Mouse (Mus musculus): ENCODE measurements at regions not wholly inside any gene's neighbourhood (a gene's known extent, or its start where the extent isn't known, plus 50 kb on each side); places are given as distances from the start of the nearest gene placed in this dataset.

DNA sequence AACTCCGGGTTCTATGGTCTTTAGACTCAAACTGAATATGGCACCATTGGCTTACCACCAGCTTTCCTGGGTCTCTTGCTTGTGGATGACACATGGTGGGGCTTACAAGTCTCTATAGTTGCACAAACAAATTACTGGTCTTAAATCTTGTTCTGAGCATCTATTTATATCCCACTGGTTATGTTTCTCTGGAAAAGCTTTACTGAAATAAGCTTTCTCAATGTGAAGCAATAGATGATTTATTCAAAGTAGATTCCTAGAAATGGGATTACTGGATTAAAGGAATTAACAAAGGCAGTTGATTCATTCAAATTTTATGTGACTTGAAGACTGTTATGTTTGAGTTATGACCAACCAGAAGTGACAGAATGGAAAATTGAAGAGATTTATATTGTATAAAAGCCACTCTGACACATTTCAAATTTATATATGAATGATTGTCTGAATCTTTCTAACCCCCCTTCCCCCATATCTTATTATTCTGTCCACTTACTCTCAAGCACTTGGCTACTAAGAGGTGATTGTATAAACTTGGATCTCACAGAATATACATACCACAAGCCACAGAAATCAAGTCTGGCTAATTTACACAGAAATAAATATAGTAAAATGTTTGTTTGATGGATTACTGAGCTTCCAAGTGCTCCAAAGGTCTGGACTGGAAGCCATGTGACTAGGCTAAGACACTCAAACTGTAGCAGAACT lies 113.4 kb upstream of the C1qtnf3 start:
- DNase-seq (ENCODE audit: low spot score in 2 of 2): no peak

GRCm38 (mm10) chr15:10840621-10841034 lies 111.5 kb upstream of the C1qtnf3 start:
- DNase-seq (ENCODE audit: low spot score in 2 of 2): peak; percentile 66 to 78

DNA sequence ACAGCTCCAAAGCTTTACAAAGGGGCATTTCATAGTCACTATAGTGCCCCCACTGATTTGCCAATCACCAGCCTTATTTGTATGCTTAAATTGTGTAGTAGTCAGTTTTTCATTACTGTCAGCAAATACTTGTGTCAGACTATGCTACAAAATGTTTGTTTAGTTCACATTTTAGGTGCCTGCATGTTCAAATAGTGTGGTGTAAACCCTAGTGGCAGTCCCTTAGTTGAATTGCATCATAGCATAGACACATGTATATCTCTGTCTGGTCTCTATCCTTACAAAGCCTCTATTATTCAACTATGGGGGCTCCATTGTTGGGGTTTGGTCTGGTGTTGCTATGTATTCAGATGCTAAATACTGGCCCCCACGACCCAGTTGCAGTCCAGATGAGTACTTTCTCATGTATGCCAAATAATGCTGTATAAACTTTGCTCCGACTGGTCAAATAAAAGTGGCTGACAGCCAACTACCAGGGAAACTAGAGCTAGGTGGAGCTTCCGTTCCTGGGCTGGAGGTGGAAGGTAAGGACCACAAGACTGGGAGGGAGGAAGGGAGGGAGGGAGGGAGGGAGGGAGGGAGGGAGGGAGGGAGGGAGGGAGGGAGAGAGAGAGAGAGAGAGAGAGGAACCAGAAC lies 109.0 kb upstream of the C1qtnf3 start:
- no peak for DNase-seq (ENCODE audit: low spot score in 2 of 2)

DNA sequence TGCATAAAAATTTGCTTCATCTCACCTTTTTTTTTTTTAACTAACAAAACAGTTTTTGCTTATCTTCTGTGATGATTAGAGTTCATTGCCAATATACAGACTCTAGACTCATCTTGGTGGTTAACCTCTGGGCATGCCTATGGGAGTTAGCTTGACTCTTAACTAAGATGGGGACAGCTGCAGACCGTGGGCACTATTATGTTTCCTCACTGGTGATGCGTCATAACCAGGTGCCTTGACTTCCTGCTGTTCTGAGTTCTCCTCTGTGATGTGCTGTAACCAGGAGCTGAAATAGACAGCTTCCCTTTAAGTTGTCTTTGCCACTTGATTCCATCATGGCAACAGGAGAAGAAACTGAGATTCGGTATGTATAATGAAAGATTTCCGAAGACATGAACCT lies 105.4 kb upstream of the C1qtnf3 start:
- DNase-seq (ENCODE audit: low spot score in 2 of 2): no peak

- no peak for DNase-seq (ENCODE audit: low spot score in 2 of 2)
Observed at GRCm38 (mm10) chr15:10864004-10864775, 87.9 kb upstream of the C1qtnf3 start.

DNA sequence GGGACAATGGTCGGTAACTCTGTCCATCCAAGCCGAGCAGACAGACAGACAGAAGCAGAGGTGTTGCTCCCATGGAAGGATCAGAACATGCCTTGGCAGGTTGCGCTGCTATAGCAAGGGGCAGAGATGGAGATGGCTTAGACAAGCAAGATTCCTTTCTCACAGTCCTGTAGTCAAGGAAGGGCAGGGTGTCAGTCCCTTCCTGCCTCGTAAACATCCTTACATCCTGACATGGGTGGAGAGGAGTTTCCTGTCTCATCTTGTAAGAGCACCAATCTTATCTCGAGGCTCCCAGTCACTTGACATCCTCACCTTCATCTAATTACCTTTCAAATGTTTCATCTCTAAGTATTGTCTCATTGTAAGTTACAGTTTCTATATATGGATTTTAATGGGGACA lies 87.0 kb upstream of the C1qtnf3 start:
- no peak for DNase-seq (ENCODE audit: low spot score in 2 of 2)

GRCm38 (mm10) chr15:10866794-10867193 lies 85.3 kb upstream of the C1qtnf3 start:
- DNase-seq (ENCODE audit: low spot score in 2 of 2): peak; percentile 17 to 26

- DNase-seq (ENCODE audit: low spot score in 2 of 2): peak; percentile 12 to 48
Observed at GRCm38 (mm10) chr15:10868115-10868514, 84.0 kb upstream of the C1qtnf3 start.

DNA sequence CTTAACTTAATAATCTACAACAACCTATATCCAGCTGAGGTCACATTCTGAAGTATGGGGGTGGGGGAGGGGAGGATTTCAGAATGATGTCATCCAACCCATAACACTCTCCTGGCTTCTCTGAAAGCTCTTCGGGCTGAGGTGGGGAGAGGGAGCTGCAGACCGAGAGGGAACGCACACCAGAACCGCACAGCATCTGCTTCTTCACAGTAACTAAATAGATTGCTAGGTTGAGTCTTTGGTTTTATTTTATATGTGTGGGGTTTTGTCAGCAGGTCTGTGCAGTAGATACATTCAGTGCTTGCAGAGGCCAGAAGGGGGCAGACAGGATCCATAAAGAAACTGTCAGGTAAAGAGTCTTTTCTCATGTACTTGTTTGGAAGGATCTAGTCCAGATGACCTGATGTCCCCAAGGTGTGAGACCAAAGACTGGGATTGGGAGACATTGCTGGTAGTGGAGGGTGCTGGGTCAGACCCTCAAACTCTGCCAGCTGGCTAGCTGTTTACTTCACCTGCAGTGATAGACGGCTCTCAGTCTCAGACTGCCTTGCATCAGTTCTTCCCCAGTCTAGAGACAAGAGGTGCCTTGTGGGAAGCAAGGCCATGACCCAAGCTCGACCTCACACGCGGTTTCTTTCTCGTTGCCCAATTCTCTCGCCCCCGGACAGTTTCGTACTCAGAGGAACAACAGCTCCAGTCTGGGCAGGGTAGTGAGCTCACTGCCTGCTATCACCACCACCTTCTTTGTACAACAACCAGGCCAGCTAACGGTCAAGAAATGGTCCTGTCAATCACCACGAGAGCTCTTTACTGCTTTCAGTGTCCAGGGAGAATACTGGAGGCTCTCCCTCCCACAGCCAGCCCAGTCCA lies 83.2 kb upstream of the C1qtnf3 start:
- DNase-seq (ENCODE audit: low spot score in 2 of 2): no peak

DNA sequence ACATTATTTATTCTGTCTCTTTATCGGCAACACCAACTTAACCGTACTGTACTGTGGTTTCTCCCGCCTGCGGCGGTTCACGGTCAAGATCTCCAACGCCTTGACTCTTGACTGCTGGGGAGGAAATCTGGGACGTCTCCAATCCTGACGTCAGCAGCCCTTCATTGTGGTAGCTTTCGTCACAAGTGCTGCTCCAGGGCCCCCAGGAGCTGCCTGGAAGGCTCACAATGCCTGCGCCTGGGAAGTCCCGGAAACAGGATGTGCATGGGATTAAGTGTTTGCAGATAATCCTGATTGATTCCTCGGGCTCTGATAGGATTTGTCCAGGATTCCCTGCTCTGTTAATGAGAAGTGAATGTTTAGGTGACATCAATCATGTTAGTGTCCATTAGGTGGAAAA lies 82.3 kb upstream of the C1qtnf3 start:
- no peak for DNase-seq (ENCODE audit: low spot score in 2 of 2)

- DNase-seq (ENCODE audit: low spot score in 2 of 2): peak in 1 of 2 experiments; percentile 15
Observed at GRCm38 (mm10) chr15:10872322-10872967, 79.7 kb upstream of the C1qtnf3 start.

- DNase-seq (ENCODE audit: low spot score in 2 of 2): no peak
Observed at GRCm38 (mm10) chr15:10876328-10876727, 75.8 kb upstream of the C1qtnf3 start.

DNA sequence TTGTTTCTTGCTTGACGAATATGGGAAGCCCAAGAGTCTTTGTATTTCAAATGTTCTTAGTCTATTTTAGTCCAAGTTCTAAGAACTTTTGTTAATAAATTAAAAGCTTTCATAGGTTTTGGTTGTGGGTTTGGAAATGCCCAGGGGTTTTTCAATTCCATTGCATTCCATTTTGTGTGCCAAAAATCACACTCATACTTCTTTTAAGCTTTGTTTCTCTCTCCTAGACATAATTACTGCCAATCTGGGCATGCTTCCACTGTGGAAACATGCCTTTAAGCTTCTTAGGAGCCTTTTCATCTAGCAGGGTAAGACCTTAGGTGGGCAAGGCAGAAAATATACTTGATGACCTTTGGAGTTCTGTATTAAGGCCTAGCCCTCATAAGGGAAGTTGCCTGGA lies 70.4 kb upstream of the C1qtnf3 start:
- DNase-seq (ENCODE audit: low spot score in 2 of 2): no peak

GRCm38 (mm10) chr15:10887990-10888389 lies 64.1 kb upstream of the C1qtnf3 start:
- DNase-seq (ENCODE audit: low spot score in 2 of 2): no peak

GRCm38 (mm10) chr15:10890220-10890921 lies 61.8 kb upstream of the C1qtnf3 start:
- DNase-seq (ENCODE audit: low spot score in 2 of 2): no peak

DNA sequence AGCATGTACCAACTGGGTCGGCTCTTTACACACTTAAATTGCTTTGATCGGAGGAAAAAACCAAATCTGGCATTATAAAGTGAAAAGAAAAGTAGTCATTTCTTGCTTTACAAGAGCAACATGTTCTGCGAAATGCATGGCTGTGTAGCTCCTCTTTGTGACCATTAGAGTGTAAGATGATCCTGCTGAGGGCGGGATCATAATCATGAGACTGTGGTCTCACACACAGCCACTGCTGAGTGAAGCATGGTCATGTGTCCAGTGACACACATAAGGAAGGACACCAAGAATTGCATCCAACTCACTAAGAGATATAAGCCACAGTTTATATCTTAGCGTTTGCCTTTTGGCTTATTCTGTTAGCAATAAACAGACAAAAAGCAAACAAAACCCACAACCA lies 53.8 kb upstream of the C1qtnf3 start:
- DNase-seq (ENCODE audit: low spot score in 2 of 2): no peak

DNA sequence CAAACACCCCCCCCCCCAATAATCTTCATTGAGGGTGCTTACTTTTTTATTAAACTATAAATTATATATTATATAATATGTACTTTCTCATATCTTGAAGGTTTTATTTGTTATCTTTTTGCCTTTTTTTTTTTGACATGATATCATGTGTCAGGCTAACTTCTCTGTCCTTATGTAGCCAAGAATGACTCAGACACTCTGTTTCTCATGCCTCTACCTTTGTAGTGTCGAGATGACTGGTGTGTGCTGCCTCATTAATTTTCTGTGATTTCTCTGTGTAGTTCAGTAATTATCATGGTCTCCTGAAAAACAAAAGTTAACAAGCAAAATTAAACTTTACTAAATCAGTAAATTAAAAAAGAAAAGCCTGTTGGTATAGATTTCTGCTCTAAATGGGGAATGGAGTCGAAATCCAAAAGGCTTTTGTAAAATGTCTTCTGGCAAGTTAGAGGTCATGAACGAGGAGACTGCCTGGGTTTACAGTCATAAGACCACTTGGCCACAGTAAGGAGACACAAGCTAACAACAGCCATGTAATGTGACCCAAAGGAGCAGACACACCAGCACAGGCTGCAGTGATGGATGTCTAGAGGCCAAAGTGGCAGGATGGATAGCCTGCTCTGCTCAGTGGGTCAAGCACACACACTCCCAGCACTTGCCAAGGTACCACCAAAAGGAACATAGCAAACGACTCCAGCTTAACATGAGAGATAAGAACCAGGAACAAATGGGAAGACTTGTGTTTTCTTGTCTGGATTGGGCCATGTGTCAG lies 53.2 kb upstream of the C1qtnf3 start:
- no peak for DNase-seq (ENCODE audit: low spot score in 2 of 2)

DNA sequence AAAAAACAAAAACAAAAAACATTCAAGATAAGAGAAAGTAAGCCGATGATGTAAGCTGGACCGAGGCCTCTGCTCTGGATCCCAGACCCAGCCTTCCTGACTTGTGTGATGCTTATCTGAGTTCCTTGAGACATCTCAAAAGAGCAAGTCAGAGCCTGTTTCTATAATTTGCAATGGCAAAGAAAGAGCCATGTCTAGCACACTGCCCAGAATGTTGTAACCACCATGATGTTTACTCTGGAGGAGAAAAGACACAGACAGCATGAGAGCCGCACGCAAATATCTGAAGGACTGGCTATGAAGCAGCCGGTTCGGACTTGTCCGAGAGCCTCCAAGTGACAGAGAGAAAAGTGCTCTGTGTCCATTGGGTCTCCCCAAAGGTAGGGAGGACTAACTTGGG lies 52.2 kb upstream of the C1qtnf3 start:
- no peak for DNase-seq (ENCODE audit: low spot score in 2 of 2)

DNA sequence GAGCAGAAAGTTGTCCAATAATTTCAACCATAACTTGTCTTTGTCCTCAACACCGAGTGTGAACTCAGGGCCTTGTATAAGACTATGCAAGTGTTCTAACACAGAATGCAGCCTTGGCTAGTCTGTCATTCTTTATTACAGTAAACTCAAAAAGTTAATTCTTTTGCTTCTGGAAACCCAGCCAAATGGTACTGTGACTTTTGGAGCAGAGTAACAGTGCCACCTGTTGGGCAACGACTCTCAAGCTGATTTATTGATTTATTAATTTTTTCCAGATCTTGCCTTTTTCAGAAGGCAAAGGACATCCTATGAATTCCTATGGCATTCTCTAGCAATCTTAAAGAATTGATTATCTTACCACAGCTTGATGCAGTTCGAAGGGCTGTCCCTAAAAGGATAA lies 51.1 kb upstream of the C1qtnf3 start:
- peak; percentile 21 to 38 for DNase-seq (ENCODE audit: low spot score in 2 of 2)

All from left cerebral cortex, adult 18-20 months (tissue).